Mouse (Mus musculus): ENCODE data around the gene Plekhg5.

- no peak for TF ChIP-seq POLR2A (IDR thresholded peaks at IDR 0.05; ENCODE audit: borderline replicate concordance, insufficient read depth, low read length)
- no peak for TF ChIP-seq CTCF (IDR thresholded peaks at IDR 0.05; ENCODE audit: borderline replicate concordance, insufficient read depth, low read depth, low read length)
Observed at GRCm38 (mm10) chr4:152117538-152117937, 45.2 kb downstream of the Plekhg5 start.

Measured in cerebellum, adult 2 months (tissue).